Mouse (Mus musculus) retina, embryonic 14.5 days (tissue): ENCODE measurements around the gene 4930435E12Rik.
"Not testable (repeated sequence)": the region's sequence is repeated elsewhere in the genome, so short reads cannot be mapped to it uniquely, and the experiment has no call there.

ENCODE experiments used
- DNase-seq: peaks from one replicate; pipeline ENCODE4 v3.0.0-alpha.2; 2015; ENCODE audit warnings: low spot score

4930435E12Rik gene

DNA sequence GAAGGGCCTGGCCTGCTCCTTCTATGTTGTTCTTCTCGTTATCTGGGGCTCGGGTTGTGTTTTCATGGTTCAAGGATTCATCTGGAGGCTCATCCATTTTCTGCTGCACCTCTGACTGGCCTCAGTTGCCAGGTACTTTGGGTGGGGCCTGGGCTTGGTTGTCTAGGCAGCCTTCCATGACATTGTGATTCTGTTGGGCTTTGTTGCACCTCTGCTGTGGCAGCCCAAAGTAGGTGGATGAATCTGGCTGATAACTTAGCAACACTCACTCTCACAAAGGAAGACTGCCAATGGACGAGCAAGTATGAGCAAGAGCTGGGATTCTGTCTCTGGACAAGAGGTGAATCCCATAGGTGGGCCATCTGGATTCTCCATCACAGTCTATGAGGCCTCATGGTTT, at the start of gene 4930435E12Rik:
TSS of gene 4930435E12Rik (minus strand) at position 101 of the 400 bp plus-strand sequence.
- DNase-seq: no peak

DNA sequence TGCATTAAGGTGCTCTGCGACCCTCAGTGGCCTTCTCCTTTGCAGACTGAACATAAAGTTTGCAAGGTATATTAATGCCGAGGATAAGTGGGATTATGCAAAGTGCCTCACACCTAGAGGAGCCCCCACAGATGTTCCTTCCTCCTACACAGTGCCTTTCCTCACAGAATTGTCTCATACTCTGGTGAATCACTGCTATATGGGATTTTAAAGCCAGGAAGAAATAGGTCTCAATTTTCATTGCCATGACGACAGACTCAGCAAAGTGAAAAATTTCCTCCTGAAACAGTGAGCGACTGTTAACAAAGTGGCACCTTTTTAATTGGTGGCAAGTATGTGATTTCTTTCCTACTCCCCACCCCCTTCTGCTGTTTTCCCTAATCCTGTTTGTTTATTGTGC, 45.9 kb upstream of the 4930435E12Rik start:
- no peak for DNase-seq

DNA sequence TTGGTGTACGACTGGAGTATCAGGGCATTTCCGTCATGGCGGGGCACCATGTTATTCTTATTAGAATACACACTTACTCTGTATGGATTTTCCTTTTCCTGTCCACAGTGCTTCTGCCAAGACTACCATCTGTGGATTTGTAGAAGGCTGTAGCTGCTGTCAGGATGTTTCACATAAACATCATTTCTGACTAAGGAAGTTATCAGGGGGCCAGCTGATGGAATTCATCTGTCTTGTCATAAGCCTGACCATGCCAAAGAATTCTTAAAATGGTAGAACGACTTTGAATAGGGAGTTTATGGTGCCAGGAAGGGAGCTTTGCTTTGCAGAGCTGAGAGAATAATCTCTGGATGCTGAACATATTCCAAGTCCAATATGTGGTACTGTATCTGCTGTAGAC, 44.7 kb upstream of the 4930435E12Rik start:
- no peak for DNase-seq

DNA sequence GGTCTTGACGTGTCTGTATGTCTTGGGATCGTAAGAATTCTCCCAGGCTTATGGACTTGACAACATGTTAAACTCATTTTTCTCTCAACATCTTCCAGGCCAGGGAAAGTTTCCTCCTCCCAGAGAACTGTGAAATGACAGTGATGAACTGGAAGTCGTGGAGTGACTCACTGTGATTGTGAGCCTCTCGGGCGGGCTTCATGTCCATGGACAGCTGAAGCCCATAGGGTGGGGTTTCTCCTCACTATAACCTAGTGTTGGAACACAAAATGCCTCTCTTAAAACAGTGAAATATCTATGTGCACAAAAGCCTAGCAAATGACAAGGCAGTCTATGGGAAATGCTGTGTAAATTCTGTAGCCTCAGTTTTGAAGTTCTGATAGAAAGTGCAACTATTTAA, 35.8 kb upstream of the 4930435E12Rik start:
- DNase-seq: no peak

DNA sequence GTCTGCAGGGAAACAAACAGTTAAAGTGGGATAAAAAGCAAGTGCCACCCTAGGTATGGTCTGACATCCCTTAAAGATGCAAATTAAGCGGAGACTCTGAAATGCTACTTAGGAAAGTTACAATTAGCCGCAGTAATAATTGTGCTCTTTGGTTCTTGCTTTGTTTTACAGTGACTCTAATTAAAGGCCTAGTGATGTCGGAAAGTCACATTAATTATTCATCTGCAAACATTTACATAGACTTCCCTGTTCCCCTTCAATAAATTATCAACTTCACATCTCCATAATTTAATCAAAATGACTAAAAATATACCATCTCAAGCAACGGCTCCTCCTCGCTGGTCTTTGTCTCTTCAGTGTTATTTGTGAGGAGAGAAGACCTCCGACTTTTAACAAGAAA, 32.0 kb upstream of the 4930435E12Rik start:
- no peak for DNase-seq

DNA sequence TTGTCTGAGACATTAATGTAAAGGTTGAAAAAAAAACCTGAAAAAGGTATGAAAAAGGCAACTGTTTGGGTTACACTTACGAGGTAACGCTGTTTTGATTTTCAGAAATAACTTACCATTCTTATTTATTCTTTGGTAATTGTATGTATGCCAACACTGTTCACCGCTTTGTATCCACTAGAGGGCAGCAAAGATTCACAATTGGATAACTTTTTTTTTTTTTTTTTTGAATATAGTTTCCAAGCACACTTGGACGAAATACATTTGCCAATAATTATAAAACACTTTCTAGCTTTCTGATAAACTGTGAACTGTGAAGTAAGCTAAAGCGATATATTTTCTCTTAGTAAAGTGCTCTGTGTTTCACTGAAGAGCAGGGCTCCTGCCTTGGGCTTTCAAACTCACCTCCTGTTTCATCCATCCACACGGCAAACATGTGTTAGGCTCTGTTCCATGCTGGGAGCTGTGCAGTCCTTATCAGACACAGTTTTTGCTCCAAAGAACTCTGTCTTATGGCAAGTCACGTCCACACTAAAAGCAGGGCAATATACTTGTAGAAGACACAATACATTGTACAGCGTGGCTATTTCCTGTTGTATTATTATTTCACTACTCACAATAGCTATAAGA, 29.7 kb upstream of the 4930435E12Rik start:
- peak; percentile 75 for DNase-seq

DNA sequence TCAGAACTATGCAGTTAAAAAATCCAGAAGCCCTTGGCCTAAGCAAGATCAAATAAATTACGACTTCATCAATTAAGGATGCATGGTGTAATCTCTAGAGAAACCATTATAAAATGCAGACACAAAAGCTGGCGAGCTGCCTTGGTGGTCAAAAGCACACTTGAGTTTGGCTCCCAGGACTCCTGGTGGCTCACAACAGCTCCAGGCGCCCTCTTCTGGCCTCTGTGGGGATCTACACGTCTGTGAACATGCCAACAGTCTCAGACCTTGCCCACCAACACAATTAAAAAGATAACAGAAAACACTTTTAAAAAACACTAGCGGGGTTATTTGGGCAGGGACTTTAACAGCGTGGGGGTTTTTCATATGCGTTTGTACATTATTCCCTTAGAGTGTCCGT, 16.0 kb downstream of the 4930435E12Rik start:
- peak; percentile 81 for DNase-seq

DNA sequence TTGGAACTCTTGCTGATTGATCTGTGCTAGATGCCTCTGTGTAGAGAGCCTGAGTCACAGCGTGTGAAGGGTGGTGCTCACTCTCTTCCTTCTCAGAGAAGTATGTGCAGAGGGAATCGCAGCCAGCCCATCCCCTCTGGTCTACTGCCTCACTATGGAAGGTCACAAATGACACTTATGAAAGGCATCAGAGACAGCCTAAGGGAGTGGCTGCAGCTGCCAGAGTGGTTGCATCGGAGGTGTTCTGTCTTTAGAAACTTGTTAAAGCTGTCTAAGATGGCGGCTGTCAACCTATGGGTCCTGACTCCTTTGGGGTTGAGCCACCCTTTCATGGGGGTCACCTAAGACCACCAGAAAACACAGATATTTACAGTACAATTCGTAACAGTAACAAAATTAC, 18.4 kb downstream of the 4930435E12Rik start:
- DNase-seq: no peak

DNA sequence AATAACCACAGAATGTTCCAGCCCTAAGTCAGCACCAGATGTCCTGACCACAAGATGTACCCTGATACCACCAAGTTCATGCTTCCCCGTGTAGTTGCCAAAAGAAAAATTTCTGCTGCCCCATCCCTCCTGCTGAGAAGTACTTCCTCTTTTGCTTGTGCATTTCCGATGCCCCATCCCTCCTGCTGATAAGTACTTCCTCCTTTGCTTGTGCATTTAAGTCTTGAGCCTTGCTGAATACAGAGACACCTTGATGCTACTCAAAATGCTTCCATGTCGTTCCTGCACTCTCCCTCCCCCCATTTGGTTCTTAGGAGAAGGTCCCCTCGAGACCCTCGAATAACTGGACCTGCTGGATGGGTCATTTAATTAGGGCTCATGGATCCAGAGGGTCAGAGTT, 20.8 kb downstream of the 4930435E12Rik start:
- DNase-seq: not testable (repeated sequence)

DNA sequence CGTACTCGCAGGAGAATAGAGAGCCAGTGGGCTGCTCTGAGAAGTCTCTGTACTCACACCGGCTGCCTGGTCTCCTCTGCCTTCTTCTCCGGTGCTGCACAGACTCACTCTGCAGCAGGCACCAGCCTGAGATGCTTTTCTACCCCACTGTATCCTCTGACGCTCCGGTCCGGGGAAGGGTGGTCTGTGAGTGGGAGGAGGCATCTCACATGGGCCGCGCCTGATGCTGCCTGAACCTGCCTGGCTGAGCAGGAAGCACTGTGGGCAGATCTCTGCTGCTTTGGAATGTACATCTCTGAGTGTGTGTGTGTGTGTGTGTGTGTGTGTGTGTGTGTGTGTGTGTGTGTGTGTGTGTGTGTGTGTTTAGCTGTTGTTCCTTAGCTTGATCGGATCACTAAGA, 28.5 kb downstream of the 4930435E12Rik start, which contains the start of gene Upk1b:
TSS of gene Upk1b (minus strand) at position 238 of the 400 bp plus-strand sequence.
- DNase-seq: peak; percentile 34

DNA sequence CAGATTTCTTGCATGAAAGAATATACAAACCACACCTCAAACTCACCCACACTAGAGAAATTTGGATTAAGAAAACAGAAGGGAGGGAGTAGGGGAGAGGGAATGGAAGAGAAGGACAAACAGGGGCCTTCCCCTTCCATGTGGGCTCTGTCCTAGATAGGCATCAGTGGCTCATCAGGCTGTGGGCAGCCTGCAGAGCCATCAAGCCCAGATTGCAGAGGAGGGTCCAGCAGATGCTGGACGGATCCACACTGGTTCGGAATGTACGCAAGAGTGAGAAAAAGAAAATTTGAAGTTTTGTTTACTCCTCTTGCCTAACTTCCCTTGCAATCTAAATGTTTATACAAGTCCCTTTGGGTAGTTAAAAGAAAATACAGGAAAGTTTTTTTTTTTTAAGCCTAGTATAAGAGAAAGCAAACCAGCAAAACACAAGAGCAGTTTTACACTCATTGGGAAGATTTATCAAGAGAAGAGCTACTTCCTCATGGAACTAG, 29.5 kb downstream of the 4930435E12Rik start:
- no peak for DNase-seq

DNA sequence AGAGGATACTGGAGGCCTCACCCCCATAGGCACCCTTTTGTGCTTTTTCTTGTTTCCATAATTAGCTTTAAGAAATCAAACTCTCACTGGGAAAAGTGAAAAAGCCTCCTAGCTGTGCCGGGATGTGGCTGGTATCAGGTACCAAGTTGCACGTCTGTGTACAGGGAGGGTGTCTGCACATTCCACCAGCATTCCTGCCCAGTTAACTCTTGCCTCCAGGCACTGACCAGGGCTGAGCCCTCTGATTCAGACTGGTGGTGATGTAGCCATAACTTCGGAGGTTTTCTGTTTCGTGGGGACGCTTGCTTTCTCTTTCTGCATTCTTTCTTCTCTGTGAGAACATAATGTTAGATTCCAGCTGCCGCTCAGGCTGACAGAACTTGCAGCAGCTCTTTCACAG, 35.4 kb downstream of the 4930435E12Rik start:
- no peak for DNase-seq

DNA sequence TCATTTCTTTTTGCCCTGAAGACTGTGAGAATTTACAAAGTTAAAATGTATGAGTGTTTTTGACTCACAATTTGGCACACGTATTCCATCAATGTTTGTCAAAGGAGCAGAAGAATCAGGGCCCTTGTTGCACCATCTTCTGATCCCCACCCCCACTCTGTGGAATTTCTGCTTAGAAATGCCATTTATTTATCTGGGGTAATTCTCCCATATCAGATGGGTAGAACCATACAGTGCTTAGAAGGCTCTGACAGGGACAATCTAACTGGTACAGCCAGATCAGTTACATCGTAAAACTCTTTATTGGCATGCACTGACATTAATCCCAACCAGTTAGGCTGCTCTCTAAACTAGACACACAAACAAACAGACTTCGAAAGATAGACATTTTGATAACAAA, 38.6 kb downstream of the 4930435E12Rik start:
- DNase-seq: no peak

DNA sequence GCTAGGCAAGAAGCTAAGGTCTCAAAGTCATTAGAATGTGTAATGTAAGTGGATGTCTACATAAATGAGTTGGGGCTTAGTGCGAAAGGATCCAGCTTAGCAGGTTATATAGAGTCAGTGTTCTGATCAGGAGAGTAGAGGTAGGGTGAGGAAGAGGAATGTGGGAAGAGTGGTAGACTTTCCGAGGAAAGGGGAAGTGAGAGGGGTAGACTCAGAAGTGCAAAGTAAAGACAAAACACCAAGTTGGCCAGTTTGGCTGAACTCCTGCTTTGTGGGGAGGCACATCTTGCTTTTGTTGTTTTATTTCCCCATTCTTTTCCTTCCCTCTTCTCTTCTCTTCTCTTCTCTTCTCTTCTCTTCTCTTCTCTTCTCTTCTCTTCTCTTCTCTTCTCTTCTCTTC, 39.5 kb downstream of the 4930435E12Rik start:
- DNase-seq: no peak

DNA sequence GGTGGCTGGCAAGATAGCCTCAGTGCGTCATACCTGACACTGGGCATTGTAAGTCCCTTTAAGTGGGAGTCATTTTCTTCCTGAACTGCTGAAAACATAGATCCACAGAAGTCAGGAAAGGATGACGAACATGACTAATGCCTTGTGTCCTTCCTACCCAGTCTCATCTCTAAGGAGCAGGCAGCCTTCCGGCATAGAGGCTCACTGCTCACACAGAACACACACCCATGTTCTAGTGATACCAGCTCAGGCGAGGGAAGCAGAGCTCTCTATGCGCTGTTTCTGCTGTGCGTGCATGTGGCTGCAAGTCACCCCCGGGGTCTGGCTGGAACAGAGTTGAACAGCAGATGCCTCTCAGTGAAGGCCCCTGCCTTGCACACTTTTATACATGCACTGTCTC, 43.2 kb downstream of the 4930435E12Rik start:
- no peak for DNase-seq

DNA sequence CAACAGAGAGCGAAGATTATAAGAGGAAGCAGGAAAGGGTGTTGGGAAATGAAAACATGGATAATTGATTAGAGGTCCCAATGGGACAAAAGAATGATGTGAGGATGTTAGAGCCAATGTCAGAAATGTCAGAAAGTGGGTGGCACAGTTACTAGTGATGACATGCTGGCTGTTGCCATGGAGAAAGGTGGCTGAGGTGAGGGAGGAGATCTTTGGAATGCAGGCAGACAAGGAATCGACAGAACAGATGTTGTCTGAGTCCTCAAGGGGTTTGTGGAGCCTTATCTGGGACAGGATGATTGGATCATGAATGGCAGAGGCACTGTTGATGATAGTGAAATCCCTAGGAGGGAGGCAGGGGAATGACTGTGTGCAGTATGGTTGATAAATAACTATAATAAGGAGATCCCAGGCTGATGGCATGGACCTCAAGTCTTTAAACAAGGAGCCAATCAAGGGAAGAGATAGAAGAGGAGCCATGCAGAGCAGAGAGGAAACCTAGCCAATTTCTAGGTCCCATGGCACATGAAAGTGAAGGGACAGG, 46.0 kb downstream of the 4930435E12Rik start:
- no peak for DNase-seq

DNA sequence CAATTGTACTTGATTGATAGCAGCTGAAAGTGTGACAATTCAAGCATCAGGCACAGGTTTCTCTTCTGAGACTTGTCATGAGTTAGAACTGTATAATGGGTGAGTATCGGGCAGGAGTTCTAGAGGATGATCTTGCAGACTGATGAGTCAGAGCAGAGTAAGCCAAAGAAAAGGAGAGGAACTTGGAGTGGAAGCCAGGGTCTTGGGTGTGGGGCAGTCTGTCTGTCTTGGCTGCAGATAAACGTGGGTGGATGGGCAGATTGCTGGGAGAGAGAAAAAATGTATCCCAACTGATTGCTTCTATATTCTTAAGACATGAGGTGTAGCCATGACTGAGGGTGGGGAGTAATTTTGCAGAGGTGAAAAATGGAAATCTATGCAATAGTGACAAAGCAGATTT, 46.6 kb downstream of the 4930435E12Rik start:
- no peak for DNase-seq

DNA sequence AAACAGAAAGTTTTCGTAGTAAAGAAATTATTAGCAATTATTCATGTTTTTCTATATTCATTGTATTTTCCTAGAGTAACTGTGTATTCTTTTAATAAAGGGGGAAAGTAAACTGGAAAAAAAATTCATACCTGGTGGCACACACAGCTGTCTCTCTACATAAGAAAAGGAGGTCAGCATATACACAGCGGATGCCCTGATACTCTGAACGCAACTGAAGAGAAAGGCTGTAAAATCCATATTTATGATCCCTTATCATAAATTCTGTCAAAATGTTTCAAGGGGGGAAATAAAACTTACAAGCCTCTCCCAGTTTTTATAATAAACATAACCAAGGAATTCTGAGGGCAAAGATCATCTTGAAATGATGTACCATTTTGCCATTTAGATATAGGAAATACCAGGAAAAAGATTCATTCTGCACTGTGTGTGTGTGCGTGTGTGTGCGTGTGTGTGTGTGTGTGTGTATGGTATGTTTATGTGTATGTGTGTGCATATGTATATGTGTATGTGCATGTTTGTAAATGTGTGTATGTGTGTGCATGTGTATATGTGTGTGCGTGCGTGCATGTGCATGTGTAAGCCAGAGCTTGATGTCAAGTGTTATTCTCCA, 47.5 kb downstream of the 4930435E12Rik start:
- no peak for DNase-seq

DNA sequence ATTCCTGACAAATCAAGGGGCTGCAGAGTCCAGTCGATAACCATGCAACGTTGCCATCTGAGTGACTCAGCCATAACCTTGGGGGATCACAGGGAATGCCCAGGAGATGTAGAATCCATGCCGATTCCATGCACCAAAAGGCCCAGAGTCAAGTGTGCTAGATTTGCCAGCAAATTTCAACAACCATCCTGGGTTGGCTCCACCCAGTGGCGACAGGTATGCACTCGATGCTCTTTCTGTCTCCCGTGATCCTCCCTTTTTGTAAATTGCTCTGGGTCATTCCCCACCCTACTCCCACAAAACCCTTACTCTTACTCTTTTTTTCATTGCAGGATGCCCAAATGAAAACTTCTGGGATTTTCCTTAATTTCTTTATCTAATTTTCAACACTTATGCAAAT, 52.2 kb downstream of the 4930435E12Rik start:
- no peak for DNase-seq

DNA sequence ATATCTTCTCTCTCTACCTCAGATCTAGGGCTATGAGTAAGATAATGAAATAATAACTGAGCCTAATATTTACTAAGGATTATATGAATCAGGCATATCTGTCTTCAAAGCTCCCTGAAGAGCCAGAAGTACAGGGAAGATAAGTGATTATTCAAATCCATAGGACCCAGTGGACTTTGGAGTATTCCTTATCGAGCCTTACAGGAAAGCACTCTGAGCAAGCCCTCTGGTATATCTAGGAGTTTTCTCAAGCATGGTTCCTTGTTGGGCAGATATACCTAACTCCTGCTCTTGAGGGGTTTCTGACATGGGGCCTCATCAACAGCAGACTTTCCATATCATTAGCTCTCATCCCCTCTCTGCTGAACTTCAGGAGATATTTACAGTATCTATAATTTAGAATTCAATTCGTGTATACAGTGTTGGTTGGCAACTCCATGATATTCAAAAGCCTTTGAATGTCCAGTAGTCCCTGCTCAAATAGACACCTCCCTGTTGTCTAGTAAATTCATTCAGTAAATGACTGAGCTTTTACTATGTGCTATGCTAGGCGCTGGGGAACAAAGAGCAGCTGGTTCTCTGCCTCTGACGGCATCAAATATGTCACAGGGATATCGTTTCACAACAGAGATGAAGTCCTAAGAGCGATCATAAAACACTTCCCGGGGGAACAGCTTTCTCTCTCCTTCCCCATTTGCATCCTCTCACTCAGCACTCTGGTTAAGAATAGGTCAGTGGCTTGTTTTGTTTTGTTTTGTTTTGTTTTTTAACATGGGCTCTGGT, 53.4 kb downstream of the 4930435E12Rik start:
- no peak for DNase-seq

DNA sequence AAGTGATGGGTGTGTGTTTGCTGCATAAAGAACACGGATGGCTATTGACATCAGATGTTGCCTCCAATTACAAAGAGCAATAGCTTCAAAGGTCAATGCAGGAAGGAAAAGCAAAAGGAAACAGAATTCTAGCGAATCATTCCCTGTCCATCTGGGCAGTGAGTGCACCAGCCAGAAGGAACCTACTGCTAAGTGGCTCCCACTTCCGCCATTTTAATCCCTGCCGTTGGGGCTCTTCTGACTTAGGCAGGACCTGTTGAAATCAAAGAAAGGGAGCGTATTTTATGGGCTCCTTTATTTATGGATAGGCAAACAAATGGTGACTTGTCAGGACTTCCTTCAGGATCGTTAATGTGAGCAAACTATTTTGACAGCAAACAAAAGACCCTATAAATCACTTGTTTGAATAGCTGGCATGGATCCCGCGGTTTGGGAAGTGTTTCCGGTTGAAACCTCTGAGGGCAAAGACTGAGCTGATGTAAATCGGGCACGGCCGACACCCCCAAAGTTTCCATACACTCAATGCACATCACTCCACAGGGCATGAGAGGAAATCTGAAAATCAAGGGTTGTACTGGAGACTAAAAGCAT, 55.5 kb downstream of the 4930435E12Rik start:
- no peak for DNase-seq

DNA sequence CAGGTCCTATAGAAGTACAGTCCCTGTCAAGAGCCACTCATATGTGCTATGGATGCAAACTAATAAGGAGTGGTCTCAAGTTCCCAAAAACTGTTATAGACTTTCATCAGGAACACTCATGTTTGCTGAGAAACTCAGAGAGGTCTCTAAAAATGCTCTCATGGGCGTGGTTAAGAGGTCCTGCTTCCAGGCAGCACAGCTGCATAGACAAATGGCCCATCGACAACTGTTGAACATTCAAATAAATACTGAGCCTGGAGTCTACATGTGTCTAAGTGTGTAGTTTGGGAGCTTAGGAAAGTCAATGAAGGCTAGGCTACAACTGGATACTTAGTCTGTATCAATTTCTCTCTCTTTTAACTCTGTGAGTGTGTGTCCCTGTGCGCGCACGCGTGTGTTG, 57.4 kb downstream of the 4930435E12Rik start:
- DNase-seq: no peak
